Mouse (Mus musculus) liver, embryonic 11.5 days (tissue): ENCODE results near the gene Nr1h4. TPM values are rescaled to one million over a fixed set of nuclear protein-coding genes. Genes with fewer than 3 reads are reported as not detected.

Experiments used
- ATAC-seq: fragments of 200-750 bp; cut with Nextera tagmentation; replicated peaks from 2 replicates; pipeline ENCODE4 v1.8.0; 2017; ENCODE audit warnings: moderate number of reproducible peaks, mild to moderate bottlenecking, moderate TSS enrichment, moderate library complexity; ENCODE audit not compliant: low FRiP score
- DNase-seq: peaks from one replicate; pipeline ENCODE4 v3.0.0-alpha.2; 2017; ENCODE audit warnings: low spot score
- H3K27ac ChIP-seq: fragments of 300-500 bp; sonication (generic); 2 replicates; pipeline ENCODE4 v1.5.1; 2014; ENCODE audit warnings: mild to moderate bottlenecking, low read depth, low read length, control low read depth
- H3K27me3 ChIP-seq: fragments of 300-500 bp; sonication (generic); replicated peaks from 2 replicates; pipeline ENCODE4 v1.6.1; 2014; ENCODE audit warnings: low read length, mixed read lengths; ENCODE audit not compliant: control insufficient read depth, insufficient read depth
- H3K36me3 ChIP-seq: fragments of 300-500 bp; sonication (generic); 2 replicates; pipeline ENCODE4 v1.6.1; 2014; ENCODE audit warnings: mild to moderate bottlenecking, low read length, moderate library complexity, mixed read lengths; ENCODE audit not compliant: control insufficient read depth, insufficient read depth
- H3K4me1 ChIP-seq: fragments of 300-500 bp; sonication (generic); replicated peaks from 2 replicates; pipeline ENCODE4 v1.6.1; 2014; ENCODE audit warnings: low read length, mixed read lengths; ENCODE audit not compliant: control insufficient read depth, insufficient read depth
- H3K4me2 ChIP-seq: fragments of 300-500 bp; sonication (generic); 2 replicates; pipeline ENCODE4 v1.6.1; 2014; ENCODE audit warnings: mild to moderate bottlenecking, control low read depth, moderate library complexity
- H3K4me3 ChIP-seq: fragments of 300-500 bp; sonication (generic); 2 replicates; pipeline ENCODE4 v1.5.1; 2014; ENCODE audit warnings: low read depth, low read length, control low read depth
- H3K9ac ChIP-seq: fragments of 300-500 bp; sonication (generic); 2 replicates; pipeline ENCODE4 v1.6.1; 2014; ENCODE audit warnings: low read depth, low read length, control low read depth
- H3K9me3 ChIP-seq: fragments of 300-500 bp; sonication (generic); 2 replicates; pipeline ENCODE4 v1.6.1; 2016; ENCODE audit warnings: low read length, inconsistent platforms, mixed read lengths; ENCODE audit not compliant: control insufficient read depth
- WGBS: fragments of 180-500 bp; shearing (Covaris S2); extraction: QIAGEN DNeasy Blood & Tissue Kit; methylation state at CpG from one replicate; pipeline ENCODE4 v1.1.7; 2014; 5-methylcytosine and 5-hydroxymethylcytosine counted together
- polyA plus RNA-seq: library from polyadenylated mRNA; unstranded; fragments of >200 nt; fragmentation: Nextera tagmentation; extraction: Ambion mirVana; gene quantifications from 2 replicates; pipeline ENCODE4 v1.2.1, GENCODE M21; 2014

The Nr1h4 gene
- polyA plus RNA-seq, 1 experiment from 2014 or later, result 1.9 TPM

- WGBS, result 83% methylated on average over 10 of the region's 10 CpGs
- Histone ChIP-seq H3K9ac (no peak overlapping the region), H3K36me3 (no peaks in the 10 kb centered on the region), H3K4me1 (no peaks in the 10 kb centered on the region), H3K4me2 (no peak overlapping the region), H3K27ac (no peak overlapping the region), H3K27me3 (no peaks in the 10 kb centered on the region), H3K9me3 (no peaks in the 10 kb centered on the region), H3K4me3 (no peak overlapping the region)
- DNase-seq, result no peak
- ATAC-seq, result no peak
Measured at GRCm38 (mm10) chr10:89482142-89482681, 51.2 kb downstream of the Nr1h4 start.

DNA sequence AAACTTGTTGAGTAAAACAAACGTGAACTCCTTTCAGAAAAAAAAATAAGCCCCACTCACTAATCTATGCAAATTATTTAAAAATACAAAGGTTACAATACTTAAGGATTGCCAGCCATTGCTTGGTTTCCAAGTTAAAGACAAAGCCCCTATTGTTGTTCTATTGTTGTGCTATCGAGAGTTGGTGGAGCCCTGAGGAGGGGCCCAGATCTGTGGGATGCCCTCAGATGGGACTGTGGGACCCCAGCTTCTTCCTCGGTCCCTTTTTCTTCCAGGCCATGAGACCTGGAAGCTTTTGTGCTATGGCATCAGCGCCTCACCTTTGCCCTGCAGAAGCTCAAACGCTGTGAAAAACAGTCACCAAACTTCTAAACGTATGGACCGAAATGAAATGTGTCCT lies 51.7 kb downstream of the Nr1h4 start:
- Histone ChIP-seq H3K4me2 (no peak overlapping the region), H3K4me1 (no peaks in the 10 kb centered on the region), H3K4me3 (no peak overlapping the region), H3K9ac (no peak overlapping the region), H3K27me3 (no peaks in the 10 kb centered on the region), H3K27ac (no peak overlapping the region), H3K9me3 (no peaks in the 10 kb centered on the region), H3K36me3 (no peaks in the 10 kb centered on the region)
- DNase-seq, result no peak
- 68% methylated on average over 7 of the region's 7 CpGs for WGBS
- no peak for ATAC-seq

DNA sequence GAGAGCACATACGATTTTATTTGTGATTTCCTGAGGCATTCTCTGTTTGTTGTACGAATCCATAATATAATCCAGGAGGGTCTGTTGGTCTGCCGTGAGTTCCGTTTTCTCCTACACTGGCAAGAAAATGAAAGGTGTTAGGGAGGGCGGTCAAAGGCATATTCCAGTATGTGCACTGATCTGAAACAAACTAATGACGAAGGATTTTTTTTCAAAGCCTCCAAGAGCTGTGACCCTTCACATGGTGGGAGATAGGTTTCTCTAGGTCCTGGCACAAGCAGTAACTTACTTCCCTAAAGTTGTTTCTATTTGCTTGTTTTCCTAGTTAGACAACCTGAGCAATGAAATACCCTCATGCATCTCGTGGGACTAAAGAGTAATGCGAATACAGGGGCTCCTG lies 54.6 kb downstream of the Nr1h4 start:
- H3K9me3 ChIP-seq, result no peaks in the 10 kb centered on the region
- no peak overlapping the region for H3K4me3 ChIP-seq
- no peak overlapping the region for H3K9ac ChIP-seq
- no peak overlapping the region for H3K27ac ChIP-seq
- no peaks in the 10 kb centered on the region for H3K27me3 ChIP-seq
- no peaks in the 10 kb centered on the region for H3K4me1 ChIP-seq
- no peaks in the 10 kb centered on the region for H3K36me3 ChIP-seq
- DNase-seq (no peak), ATAC-seq (no peak)
- 81% methylated on average over 8 of the region's 8 CpGs for WGBS
- H3K4me2 ChIP-seq, result no peak overlapping the region

GRCm38 (mm10) chr10:89470596-89471353 lies 62.6 kb downstream of the Nr1h4 start:
- H3K9ac ChIP-seq, result no peak overlapping the region

GRCm38 (mm10) chr10:89464760-89465405 lies 68.5 kb downstream of the Nr1h4 start:
- no peak for DNase-seq
- Histone ChIP-seq H3K27ac (no peak overlapping the region), H3K27me3 (no peaks in the 10 kb centered on the region), H3K4me1 (no peaks in the 10 kb centered on the region), H3K9me3 (no peaks in the 10 kb centered on the region), H3K9ac (no peak overlapping the region), H3K4me3 (no peak overlapping the region), H3K4me2 (no peak overlapping the region), H3K36me3 (no peaks in the 10 kb centered on the region)
- 62% methylated on average over 4 of the region's 4 CpGs for WGBS
- no peak for ATAC-seq

More at GRCm38 (mm10) chr10:89470596-89471353, 62.6 kb downstream of the Nr1h4 start:
- no peaks in the 10 kb centered on the region for H3K27me3 ChIP-seq
- no peak overlapping the region for H3K4me2 ChIP-seq
- H3K4me1 ChIP-seq, result no peaks in the 10 kb centered on the region
- no peak overlapping the region for H3K4me3 ChIP-seq
- ATAC-seq (no peak), DNase-seq (no peak)
- no peaks in the 10 kb centered on the region for H3K9me3 ChIP-seq
- 66% methylated on average over 7 of the region's 7 CpGs for WGBS
- no peaks in the 10 kb centered on the region for H3K36me3 ChIP-seq
- H3K27ac ChIP-seq, result no peak overlapping the region

DNA sequence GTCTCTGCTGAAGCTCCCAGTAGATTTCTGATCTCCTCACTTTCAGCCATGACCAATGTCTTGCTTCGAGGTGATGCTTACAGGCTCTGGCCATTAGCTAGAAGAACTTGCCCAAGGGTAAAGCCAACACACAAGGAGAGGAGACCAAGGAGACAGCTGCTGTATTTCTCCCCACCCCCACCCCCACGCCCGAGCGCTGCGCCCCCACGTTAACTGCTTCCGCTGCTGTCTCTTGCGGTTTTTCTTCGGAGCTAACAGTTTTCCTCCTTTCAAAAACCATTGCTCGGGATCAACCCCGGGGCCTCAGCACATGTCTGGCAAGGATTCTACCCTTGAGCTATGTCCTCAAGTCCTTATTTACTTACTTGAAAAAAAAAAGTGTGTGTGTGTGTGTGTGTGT lies 70.5 kb downstream of the Nr1h4 start:
- DNase-seq (no peak), ATAC-seq (no peak)
- Histone ChIP-seq H3K27me3 (no peaks in the 10 kb centered on the region), H3K27ac (no peak overlapping the region), H3K9ac (no peak overlapping the region), H3K4me1 (no peaks in the 10 kb centered on the region), H3K4me2 (no peak overlapping the region), H3K9me3 (no peaks in the 10 kb centered on the region), H3K4me3 (no peak overlapping the region), H3K36me3 (no peaks in the 10 kb centered on the region)
- WGBS, result 68% methylated on average over 11 of the region's 11 CpGs

DNA sequence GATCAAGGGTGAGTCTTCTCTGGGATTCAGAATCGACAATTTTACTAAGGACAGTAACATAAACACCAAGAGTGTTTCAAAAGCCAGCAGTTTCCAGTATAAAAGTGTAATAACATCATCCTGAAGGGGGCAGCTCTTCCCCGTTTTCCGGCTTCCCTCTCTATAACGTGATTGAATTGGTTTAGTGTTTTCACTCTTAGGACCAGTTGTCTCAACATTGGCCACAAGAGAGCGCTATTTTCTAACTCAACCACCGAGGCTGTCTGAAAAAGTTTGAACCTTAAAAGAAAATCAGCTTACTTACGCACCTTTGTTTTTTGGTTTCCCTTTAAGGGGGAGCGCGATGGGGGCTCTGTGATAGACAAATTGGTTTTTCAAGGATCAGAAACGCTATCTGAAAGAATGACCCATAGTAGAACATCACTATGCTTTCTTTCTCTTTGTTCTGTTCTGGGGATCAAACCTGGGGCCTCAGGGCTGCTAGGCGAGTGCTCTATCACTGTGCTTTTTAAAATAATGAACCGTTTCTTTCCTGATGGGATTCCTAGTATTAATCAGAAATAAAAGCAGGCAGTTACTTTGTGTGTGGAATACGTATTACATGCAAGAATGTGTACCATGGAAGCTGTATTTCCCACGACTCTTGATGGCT lies 71.4 kb downstream of the Nr1h4 start:
- no peak overlapping the region for H3K9ac ChIP-seq
- H3K27me3 ChIP-seq, result no peaks in the 10 kb centered on the region
- peak overlapping the region; percentile 40; the same call in 1 of the 2 replicates for H3K4me2 ChIP-seq
- H3K4me1 ChIP-seq, result no peaks in the 10 kb centered on the region
- no peaks in the 10 kb centered on the region for H3K9me3 ChIP-seq
- ATAC-seq, result peak; percentile 71
- H3K4me3 ChIP-seq, result no peak overlapping the region
- H3K36me3 ChIP-seq, result no peaks in the 10 kb centered on the region
- DNase-seq, result peak; percentile 53
- H3K27ac ChIP-seq, result no peak overlapping the region
- WGBS, result 20% methylated on average over 14 of the region's 14 CpGs

DNA sequence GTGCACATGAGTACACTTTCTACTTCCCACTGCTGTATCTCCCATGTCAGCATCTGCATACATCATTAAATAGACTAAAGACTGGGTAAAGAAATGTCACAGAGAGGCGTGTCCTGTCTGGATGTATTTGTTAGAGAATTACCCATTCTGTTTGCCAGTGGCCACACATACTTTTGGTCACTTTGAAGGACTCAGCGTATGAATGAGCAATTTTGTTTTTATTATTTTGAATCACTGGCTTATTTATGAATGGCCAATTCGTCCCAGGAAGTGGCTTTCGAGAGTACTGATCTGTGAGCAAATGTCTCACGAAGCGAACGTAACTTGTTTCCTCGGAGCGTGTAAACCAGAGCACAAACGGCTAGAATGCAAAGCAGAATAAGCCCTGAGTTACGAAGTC lies 72.4 kb downstream of the Nr1h4 start:
- Histone ChIP-seq H3K9me3 (no peaks in the 10 kb centered on the region), H3K4me1 (no peaks in the 10 kb centered on the region), H3K36me3 (no peaks in the 10 kb centered on the region), H3K27ac (no peak overlapping the region), H3K9ac (no peak overlapping the region), H3K4me2 (no peak overlapping the region), H3K27me3 (no peaks in the 10 kb centered on the region), H3K4me3 (no peak overlapping the region)
- ATAC-seq (no peak), DNase-seq (no peak)
- 93% methylated on average over 11 of the region's 11 CpGs for WGBS
